9 mouse cellular contexts compared by ENCODE assay signal in genomic region chr9:120569721-120570333, GRCm38 (mm10). TPM values are rescaled to one million over a fixed set of nuclear protein-coding genes. Genes with fewer than 3 reads are reported as not detected.
DNase-seq lines count a peak whose midpoint lies in the region; ATAC-seq and TF ChIP-seq lines count a peak whose summit lies in the region.
"Had no signal": no experiment of that assay in that cellular context is flagged by ENCODE, and none has a peak within 500 bp of the region (broad histone marks: within the 10 kb centered on the region; RNA-seq: fewer than 3 reads in every experiment).

No protein-coding gene starts in this region.

- no peak for ATAC-seq in forebrain, embryonic 11.5 days (replicated peaks; ENCODE audit: low FRiP score)
- ATAC-seq in midbrain, embryonic 16.5 days = no peak
- ATAC-seq in liver, postnatal 0 days = no peak

- no peak overlapping the region for H3K4me2 ChIP-seq in forebrain, embryonic 11.5 days (ENCODE audit: low read depth, low read length, severe bottlenecking)
- no peak overlapping the region for H3K4me2 ChIP-seq in midbrain, embryonic 16.5 days (ENCODE audit: low read length)
- no peak overlapping the region for H3K4me2 ChIP-seq in liver, postnatal 0 days (ENCODE audit: low read depth, low read length)

- H3K27ac ChIP-seq in forebrain, embryonic 10.5 days = peak overlapping the region; percentile 97; the same call in 1 of the 2 replicates
- no peak overlapping the region for H3K27ac ChIP-seq in forebrain, embryonic 11.5 days (ENCODE audit: low read depth, low read length)
- 0 out of 2 replicates have a peak overlapping the region, but pooled peaks have one; percentile 98 for H3K27ac ChIP-seq in midbrain, embryonic 10.5 days (replicated peaks)
- no peak overlapping the region for H3K27ac ChIP-seq in midbrain, embryonic 16.5 days (ENCODE audit: low read length)
- H3K27ac ChIP-seq in liver, postnatal 0 days (ENCODE audit: low read depth) = no peak overlapping the region

- peaks cover 27% of the 10 kb centered on the region for H3K36me3 ChIP-seq in forebrain, embryonic 10.5 days (replicated peaks)
- peaks cover 16% of the 10 kb centered on the region for H3K36me3 ChIP-seq in forebrain, embryonic 11.5 days (ENCODE audit: control insufficient read depth, insufficient read depth, low read length)
- peaks cover 28% of the 10 kb centered on the region for H3K36me3 ChIP-seq in midbrain, embryonic 10.5 days
- peaks cover 12% of the 10 kb centered on the region for H3K36me3 ChIP-seq in midbrain, embryonic 16.5 days (ENCODE audit: control insufficient read depth, insufficient read depth, low read length)
- H3K36me3 ChIP-seq in liver, postnatal 0 days (replicated peaks; ENCODE audit: insufficient read depth, low read length) = peaks cover 20% of the 10 kb centered on the region

- no peak for DNase-seq in forebrain, embryonic 10.5 days (ENCODE audit: extremely low spot score, low spot score)
- no peak for DNase-seq in forebrain, embryonic 11.5 days (ENCODE audit: low spot score)
- DNase-seq in midbrain, embryonic 10.5 days (ENCODE audit: low spot score) = peak; percentile 38
- DNase-seq in R1 (ENCODE audit: low read depth, low spot score) = peak; percentile 79
- peak; percentile 17 to 49 for DNase-seq in heart, postnatal 14 days
- DNase-seq in liver, postnatal 0 days = peak; percentile 45
- DNase-seq in urinary bladder, adult 2 months (ENCODE audit: low spot score) = no peak

- 66% methylated on average over 13 of the region's 13 CpGs for WGBS in forebrain, embryonic 10.5 days
- WGBS in forebrain, embryonic 11.5 days = 64% methylated on average over 13 of the region's 13 CpGs
- WGBS in midbrain, embryonic 10.5 days = 66% methylated on average over 13 of the region's 13 CpGs
- 55% methylated on average over 13 of the region's 13 CpGs for WGBS in midbrain, embryonic 16.5 days
- WGBS in liver, postnatal 0 days (ENCODE audit: insufficient replicate concordance) = 67% methylated on average over 13 of the region's 13 CpGs

- no peaks in the 10 kb centered on the region for H3K27me3 ChIP-seq in forebrain, embryonic 10.5 days (ENCODE audit: poor library complexity, severe bottlenecking)
- no peaks in the 10 kb centered on the region for H3K27me3 ChIP-seq in forebrain, embryonic 11.5 days (ENCODE audit: control insufficient read depth, insufficient read depth, low read length)
- H3K27me3 ChIP-seq in midbrain, embryonic 10.5 days (ENCODE audit: low read depth, poor library complexity, severe bottlenecking) = no peaks in the 10 kb centered on the region
- H3K27me3 ChIP-seq in midbrain, embryonic 16.5 days (ENCODE audit: control insufficient read depth, insufficient read depth, low read depth, low read length) = no peaks in the 10 kb centered on the region
- no peaks in the 10 kb centered on the region for H3K27me3 ChIP-seq in liver, postnatal 0 days (ENCODE audit: insufficient read depth, low read length)

- intact Hi-C loops in heart, postnatal 14 days (cut with DNase I) = loop anchor here (5.0 to 10.0 kb wide), 2 partner anchors 138 to 805 kb away; no protein-coding TSS in a partner anchor

- TF ChIP-seq EP300 in liver, postnatal 0 days (IDR thresholded peaks at IDR 0.05; ENCODE audit: low read depth) = no peak

- no peak overlapping the region for H3K9ac ChIP-seq in forebrain, embryonic 11.5 days (ENCODE audit: low read length)
- H3K9ac ChIP-seq in midbrain, embryonic 16.5 days (ENCODE audit: low read depth, low read length) = no peak overlapping the region
- no peak overlapping the region for H3K9ac ChIP-seq in liver, postnatal 0 days (replicated peaks)

- H3K4me1 ChIP-seq in forebrain, embryonic 10.5 days = peaks cover 24% of the 10 kb centered on the region
- H3K4me1 ChIP-seq in forebrain, embryonic 11.5 days (replicated peaks; ENCODE audit: control insufficient read depth, insufficient read depth, low read length) = peaks cover 10% of the 10 kb centered on the region; the same call in 1 of the 2 replicates
- H3K4me1 ChIP-seq in midbrain, embryonic 10.5 days = peaks cover 24% of the 10 kb centered on the region
- H3K4me1 ChIP-seq in midbrain, embryonic 16.5 days (ENCODE audit: control insufficient read depth, insufficient read depth, low read length) = peaks cover 12% of the 10 kb centered on the region
- peaks cover 16% of the 10 kb centered on the region for H3K4me1 ChIP-seq in liver, postnatal 0 days (ENCODE audit: insufficient read depth)

- H3K9me3 ChIP-seq in forebrain, embryonic 10.5 days = no peaks in the 10 kb centered on the region
- H3K9me3 ChIP-seq in forebrain, embryonic 11.5 days (ENCODE audit: control insufficient read depth, low read length) = no peaks in the 10 kb centered on the region
- H3K9me3 ChIP-seq in midbrain, embryonic 10.5 days (replicated peaks) = no peaks in the 10 kb centered on the region
- H3K9me3 ChIP-seq in midbrain, embryonic 16.5 days (replicated peaks; ENCODE audit: control insufficient read depth, low read length, poor library complexity, severe bottlenecking) = no peaks in the 10 kb centered on the region
- no peaks in the 10 kb centered on the region for H3K9me3 ChIP-seq in liver, postnatal 0 days (ENCODE audit: low read length)

- peak overlapping the region; percentile 86; the same call in 1 of the 2 replicates for H3K4me3 ChIP-seq in forebrain, embryonic 10.5 days
- H3K4me3 ChIP-seq in forebrain, embryonic 11.5 days (ENCODE audit: low read depth, low read length) = no peak overlapping the region
- no peak overlapping the region for H3K4me3 ChIP-seq in midbrain, embryonic 10.5 days
- H3K4me3 ChIP-seq in midbrain, embryonic 16.5 days (ENCODE audit: low read depth, low read length) = no peak overlapping the region
- no peak overlapping the region for H3K4me3 ChIP-seq in liver, postnatal 0 days (ENCODE audit: low read depth, low read length)

- TF ChIP-seq CTCF in liver, postnatal 0 days (IDR thresholded peaks at IDR 0.05; ENCODE audit: low read depth) = peak; percentile 56

RNA-seq across cellular contexts. Expression of gene Rpl14, which starts 1.4 kb away (rescaled TPM):
- polyA plus RNA-seq in forebrain, embryonic 10.5 days (2016; fragmentation: Nextera tagmentation; extraction: Ambion mirVana) = 785 and 825 TPM in 2 replicates
- 772 and 838 TPM in 2 replicates for polyA plus RNA-seq in forebrain, embryonic 11.5 days (2014; fragmentation: Nextera tagmentation; extraction: Ambion mirVana)
- polyA plus RNA-seq in midbrain, embryonic 10.5 days (2016; fragmentation: Nextera tagmentation; extraction: Ambion mirVana) = 691 and 854 TPM in 2 replicates
- 391 and 407 TPM in 2 replicates for polyA plus RNA-seq in midbrain, embryonic 16.5 days (2015; fragmentation: Nextera tagmentation; extraction: Ambion mirVana)
- total RNA-seq in heart, postnatal 14 days (2021) = 100 to 1,000 TPM; 270 to 309 TPM
- 422 and 441 TPM in 2 replicates for polyA plus RNA-seq in liver, postnatal 0 days (2015; fragmentation: Nextera tagmentation; extraction: Ambion mirVana)
- polyA plus RNA-seq in urinary bladder, adult 2 months (2012; rRNA removed) = 969 and 1,107 TPM in 2 replicates

RNA-seq across cellular contexts. Expression of gene Entpd3, which starts 30.2 kb away (rescaled TPM):
- polyA plus RNA-seq in forebrain, embryonic 10.5 days (2016; fragmentation: Nextera tagmentation; extraction: Ambion mirVana) = 0.16 and 0.33 TPM in 2 replicates
- 0.32 TPM in 1 of 2 replicates, not detected in the other for polyA plus RNA-seq in forebrain, embryonic 11.5 days (2014; fragmentation: Nextera tagmentation; extraction: Ambion mirVana)
- polyA plus RNA-seq in midbrain, embryonic 10.5 days (2016; fragmentation: Nextera tagmentation; extraction: Ambion mirVana) = 0.06 and 0.07 TPM in 2 replicates
- 4.4 and 5.5 TPM in 2 replicates for polyA plus RNA-seq in midbrain, embryonic 16.5 days (2015; fragmentation: Nextera tagmentation; extraction: Ambion mirVana)
- under 1 TPM in 1 of 2 experiments, not detected in 1; 0.24 TPM for total RNA-seq in heart, postnatal 14 days (2021)
- 0.05 TPM in 1 of 2 replicates, not detected in the other for polyA plus RNA-seq in liver, postnatal 0 days (2015; fragmentation: Nextera tagmentation; extraction: Ambion mirVana)
- polyA plus RNA-seq in urinary bladder, adult 2 months (2012; rRNA removed) = 52.9 and 67.7 TPM in 2 replicates
- total RNA-seq: hematopoietic stem cell, adult 5-6 weeks had no signal

Comparison
In these comparisons a context has a peak if more than half of its experiments do, and no peak if none do; other contexts are left out.
1. H3K27ac ChIP-seq: peak in forebrain, embryonic 10.5 days (single experiment) and midbrain, embryonic 10.5 days (single experiment); none in forebrain, embryonic 11.5 days (single experiment), midbrain, embryonic 16.5 days (single experiment) and liver, postnatal 0 days (single experiment).
2. DNase-seq: peak in midbrain, embryonic 10.5 days (single experiment), R1 (single experiment), heart, postnatal 14 days (2 of 2) and liver, postnatal 0 days (single experiment); none in forebrain, embryonic 10.5 days (single experiment), forebrain, embryonic 11.5 days (single experiment) and urinary bladder, adult 2 months (single experiment).